Comparison of ENCODE assay signal across 8 mouse cellular contexts in the genomic region with DNA sequence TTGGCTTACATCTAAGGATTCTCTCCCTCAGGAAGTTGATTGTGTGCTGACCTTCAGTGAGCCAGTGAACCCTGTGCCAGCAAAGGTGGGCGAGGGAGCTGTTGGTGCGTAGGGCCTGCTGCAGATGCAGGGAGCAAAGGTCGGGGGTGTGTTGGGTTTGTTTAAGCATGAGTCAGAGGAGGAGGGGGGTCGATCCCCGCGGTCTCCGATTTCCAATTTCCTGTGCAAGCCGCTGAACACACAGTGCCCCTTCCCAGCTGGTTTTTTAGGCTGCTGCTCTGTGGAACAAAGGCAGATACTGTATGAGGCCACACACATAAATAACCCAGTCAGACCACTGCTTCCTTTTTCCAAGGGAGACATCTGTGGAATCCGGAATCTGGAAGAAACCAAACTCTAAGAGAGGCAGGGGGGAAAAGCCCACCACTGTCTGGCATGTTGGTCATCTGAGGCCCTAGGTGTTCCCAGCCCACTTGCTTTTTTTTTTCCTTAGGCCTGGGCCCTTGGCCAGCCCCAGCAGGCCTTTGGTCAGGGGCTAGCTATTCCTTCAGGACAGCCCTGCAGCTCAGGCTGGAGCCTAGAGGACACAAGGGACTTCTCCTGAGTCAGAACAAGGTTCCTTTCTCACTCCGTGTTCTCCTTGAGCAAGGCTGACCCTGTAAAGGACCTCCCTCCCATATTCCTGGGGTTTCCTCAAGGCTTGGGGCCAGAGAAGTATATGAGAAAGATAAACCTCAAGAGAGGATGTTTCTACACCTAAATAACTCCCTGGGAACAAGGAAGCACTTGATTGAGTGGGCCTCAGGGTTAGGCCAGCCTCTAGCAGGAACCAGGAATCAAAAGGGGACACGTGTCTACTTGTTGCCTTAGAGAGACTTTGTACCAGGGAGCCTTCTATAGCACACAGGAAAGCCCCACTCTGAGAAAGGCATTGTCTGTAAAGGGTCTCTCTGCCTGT.
DNase-seq lines count a peak whose midpoint lies in the region; ATAC-seq and TF ChIP-seq lines count a peak whose summit lies in the region.

No protein-coding gene starts in this region.

- H3K4me3 ChIP-seq in intestine, embryonic 14.5 days (ENCODE audit: low read depth, low read length), result no peak overlapping the region
- no peak overlapping the region for H3K4me3 ChIP-seq in liver, embryonic 12.5 days
- H3K4me3 ChIP-seq in neural tube, embryonic 11.5 days (ENCODE audit: low read depth, low read length), result no peak overlapping the region
- H3K4me3 ChIP-seq in cerebellum, adult 2 months (replicated peaks; ENCODE audit: insufficient read depth, low read depth, low read length), result no peak overlapping the region

- peak; percentile 66 for ATAC-seq in granulocyte monocyte progenitor cell, adult 5-6 weeks (replicated peaks; ENCODE audit: poor library complexity, severe bottlenecking)
- ATAC-seq in intestine, embryonic 14.5 days (replicated peaks; ENCODE audit: low FRiP score, low TSS enrichment, low read depth), result peak; percentile 85
- ATAC-seq in liver, embryonic 12.5 days, result peak; percentile 45
- ATAC-seq in neural tube, embryonic 11.5 days (ENCODE audit: insufficient read depth, low FRiP score, low TSS enrichment), result peak; percentile 92

- no peaks in the 10 kb centered on the region for H3K9me3 ChIP-seq in intestine, embryonic 14.5 days (ENCODE audit: control insufficient read depth, low read length)
- no peaks in the 10 kb centered on the region for H3K9me3 ChIP-seq in liver, embryonic 12.5 days (replicated peaks)
- no peaks in the 10 kb centered on the region for H3K9me3 ChIP-seq in neural tube, embryonic 11.5 days (ENCODE audit: control insufficient read depth, low read length)

- H3K27me3 ChIP-seq in intestine, embryonic 14.5 days (replicated peaks; ENCODE audit: control insufficient read depth, insufficient read depth, low read length), result no peaks in the 10 kb centered on the region
- H3K27me3 ChIP-seq in liver, embryonic 12.5 days (replicated peaks), result no peaks in the 10 kb centered on the region
- no peaks in the 10 kb centered on the region for H3K27me3 ChIP-seq in neural tube, embryonic 11.5 days (ENCODE audit: control insufficient read depth, insufficient read depth, low read length)
- no peaks in the 10 kb centered on the region for H3K27me3 ChIP-seq in cerebellum, adult 2 months (ENCODE audit: control insufficient read depth, insufficient read depth, low read length)

- TF ChIP-seq CTCF in cerebellum, adult 2 months (IDR thresholded peaks at IDR 0.05; ENCODE audit: borderline replicate concordance, insufficient read depth, low read depth, low read length), result no peak

- peak; percentile 72 for DNase-seq in ovary, adult 18-20 months (ENCODE audit: low spot score)
- no peak for DNase-seq in ovary, postnatal 10 days (ENCODE audit: low spot score)
- peak; percentile 93 for DNase-seq in embryo, embryonic 10 days (ENCODE audit: low spot score)
- peak; percentile 92 for DNase-seq in intestine, embryonic 14.5 days (ENCODE audit: low spot score)
- DNase-seq in neural tube, embryonic 11.5 days (ENCODE audit: low spot score), result peak; percentile 89
- DNase-seq in cerebellum, adult 2 months, result no peak

- H3K4me2 ChIP-seq in intestine, embryonic 14.5 days (ENCODE audit: low read length), result peak overlapping the region; percentile 23; the same call in 1 of the 2 replicates
- no peak overlapping the region for H3K4me2 ChIP-seq in liver, embryonic 12.5 days
- H3K4me2 ChIP-seq in neural tube, embryonic 11.5 days (ENCODE audit: low read depth), result peak overlapping the region; percentile 10; the same call in 1 of the 2 replicates

- H3K36me3 ChIP-seq in intestine, embryonic 14.5 days (ENCODE audit: control insufficient read depth, insufficient read depth, low read length), result no peaks in the 10 kb centered on the region
- no peaks in the 10 kb centered on the region for H3K36me3 ChIP-seq in liver, embryonic 12.5 days
- H3K36me3 ChIP-seq in neural tube, embryonic 11.5 days (ENCODE audit: control insufficient read depth, insufficient read depth, low read length), result no peaks in the 10 kb centered on the region

- H3K27ac ChIP-seq in intestine, embryonic 14.5 days (ENCODE audit: low read depth), result peak overlapping the region; percentile 100
- peak overlapping the region; percentile 90 for H3K27ac ChIP-seq in liver, embryonic 12.5 days
- peak overlapping the region; percentile 92 for H3K27ac ChIP-seq in neural tube, embryonic 11.5 days (ENCODE audit: low read depth, low read length)
- no peak overlapping the region; the same call in 1 of the 2 replicates for H3K27ac ChIP-seq in cerebellum, adult 2 months (ENCODE audit: insufficient read depth, low read length)

- WGBS in intestine, embryonic 14.5 days, result 1% methylated on average over 11 of the region's 11 CpGs
- whole genome bisulfite sequencing in liver, embryonic 12.5 days (ENCODE audit: insufficient replicate concordance), result 23% methylated on average over 11 of the region's 11 CpGs
- WGBS in neural tube, embryonic 11.5 days, result 3% methylated on average over 11 of the region's 11 CpGs
- WGBS in cerebellum, adult 2 months, result 55% methylated on average over 11 of the region's 11 CpGs

- H3K4me1 ChIP-seq in intestine, embryonic 14.5 days (replicated peaks; ENCODE audit: control insufficient read depth, insufficient read depth, low read length), result peaks cover 53% of the 10 kb centered on the region
- H3K4me1 ChIP-seq in liver, embryonic 12.5 days, result peaks cover 70% of the 10 kb centered on the region
- peaks cover 30% of the 10 kb centered on the region for H3K4me1 ChIP-seq in neural tube, embryonic 11.5 days (ENCODE audit: control insufficient read depth, insufficient read depth, low read length)
- peaks cover 3% of the 10 kb centered on the region; the same call in 1 of the 2 replicates for H3K4me1 ChIP-seq in cerebellum, adult 2 months (ENCODE audit: control insufficient read depth, insufficient read depth, low read length)

- peak overlapping the region; percentile 36 for H3K9ac ChIP-seq in intestine, embryonic 14.5 days (ENCODE audit: low read length)
- H3K9ac ChIP-seq in liver, embryonic 12.5 days, result no peak overlapping the region
- peak overlapping the region; percentile 12 for H3K9ac ChIP-seq in neural tube, embryonic 11.5 days (ENCODE audit: low read length)

- no peak for TF ChIP-seq POLR2A in cerebellum, adult 2 months (IDR thresholded peaks at IDR 0.05; ENCODE audit: borderline replicate concordance, insufficient read depth, low read length)

Comparison
In these comparisons a context has a peak if more than half of its experiments do, and no peak if none do; other contexts are left out.
1. DNase-seq: peak in ovary, adult 18-20 months (single experiment), embryo, embryonic 10 days (single experiment), intestine, embryonic 14.5 days (single experiment) and neural tube, embryonic 11.5 days (single experiment); none in ovary, postnatal 10 days (single experiment) and cerebellum, adult 2 months (0 of 2).
2. Peak in every context shown above with its lines, with median percentiles within 50 percentile points of each other: ATAC-seq.